Mouse (Mus musculus): ENCODE results near the gene Rpap1. TPM values are rescaled to one million over a fixed set of nuclear protein-coding genes. Genes with fewer than 3 reads are reported as not detected.

Gene Rpap1
- total RNA-seq, 2 experiments from 2014 or later, result 17.7 to 19.2 TPM

DNA sequence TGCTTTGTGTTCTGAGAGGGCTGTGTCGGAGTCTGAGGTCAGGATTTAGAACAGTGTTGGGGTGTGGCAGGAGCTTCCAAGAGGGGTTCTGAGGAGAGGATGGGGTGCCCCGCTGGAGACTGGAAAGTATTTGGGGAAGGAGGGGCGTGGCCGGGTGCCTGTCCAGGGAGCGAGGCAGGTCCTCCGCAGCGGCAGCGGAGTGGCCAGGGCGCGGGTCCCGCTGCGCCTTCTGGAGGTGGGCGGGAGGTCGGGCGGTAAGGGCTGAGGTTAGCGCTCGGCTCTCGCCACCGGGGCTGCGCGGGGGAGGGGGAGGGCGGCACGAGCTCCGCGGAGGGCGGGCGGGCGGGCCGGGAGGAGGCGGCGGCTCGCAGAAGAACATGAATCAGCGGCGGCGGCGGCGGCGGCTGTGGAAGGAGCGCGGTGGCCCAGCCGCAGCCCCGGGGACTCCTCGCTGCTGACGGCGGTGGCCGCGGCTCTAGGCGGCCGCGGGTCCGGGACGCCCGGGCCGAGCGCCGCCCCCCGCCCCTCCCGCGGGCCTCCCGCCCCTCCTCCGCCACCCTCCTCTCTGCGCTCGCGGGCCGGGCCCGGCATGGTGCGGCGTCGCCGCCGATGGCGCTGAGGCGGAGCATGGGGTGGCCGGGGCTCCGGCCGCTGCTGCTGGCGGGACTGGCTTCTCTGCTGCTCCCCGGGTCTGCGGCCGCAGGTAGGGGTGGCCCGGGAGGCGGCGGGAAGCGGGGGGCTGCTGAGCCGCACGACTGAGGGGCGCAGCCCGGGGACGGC is 12.0 kb upstream of the Rpap1 start:
- DNase-seq (ENCODE audit: low spot score in 2 of 2), result no peak

DNA sequence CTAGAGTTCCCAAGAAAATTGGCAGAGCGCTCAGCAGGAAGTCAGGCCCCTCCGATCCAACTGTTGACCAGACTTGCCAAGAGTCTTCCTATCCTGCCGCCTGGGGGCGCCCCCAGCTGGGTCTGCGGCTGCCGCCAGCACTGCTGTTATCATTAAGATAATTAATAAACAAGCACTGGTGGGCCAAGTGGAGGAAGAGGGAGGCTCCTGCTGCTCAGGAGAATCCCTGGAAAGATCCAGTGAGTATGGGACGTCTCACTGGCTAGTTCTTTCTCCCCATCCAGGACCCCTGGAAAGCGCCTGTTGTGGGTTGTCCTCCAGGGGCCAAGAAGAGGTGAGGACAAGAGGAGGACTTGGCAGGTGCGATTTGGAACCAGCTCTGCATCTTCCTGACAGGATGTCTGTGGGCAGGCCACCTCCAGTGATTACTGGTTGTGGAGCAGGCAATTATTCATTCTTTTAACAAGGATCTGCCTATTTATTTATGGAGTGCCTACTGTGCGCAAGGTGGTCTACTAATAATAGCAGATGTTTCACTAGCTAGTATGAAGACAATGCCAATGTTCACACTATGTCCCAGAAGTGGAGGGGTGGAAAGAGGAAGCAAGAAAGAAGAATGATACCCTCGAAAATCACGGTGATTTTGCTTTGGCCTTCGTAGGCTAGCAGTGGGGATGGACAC is 11.1 kb upstream of the Rpap1 start:
- DNase-seq (ENCODE audit: low spot score in 2 of 2), result peak in 1 of 2 experiments; percentile 70

DNA sequence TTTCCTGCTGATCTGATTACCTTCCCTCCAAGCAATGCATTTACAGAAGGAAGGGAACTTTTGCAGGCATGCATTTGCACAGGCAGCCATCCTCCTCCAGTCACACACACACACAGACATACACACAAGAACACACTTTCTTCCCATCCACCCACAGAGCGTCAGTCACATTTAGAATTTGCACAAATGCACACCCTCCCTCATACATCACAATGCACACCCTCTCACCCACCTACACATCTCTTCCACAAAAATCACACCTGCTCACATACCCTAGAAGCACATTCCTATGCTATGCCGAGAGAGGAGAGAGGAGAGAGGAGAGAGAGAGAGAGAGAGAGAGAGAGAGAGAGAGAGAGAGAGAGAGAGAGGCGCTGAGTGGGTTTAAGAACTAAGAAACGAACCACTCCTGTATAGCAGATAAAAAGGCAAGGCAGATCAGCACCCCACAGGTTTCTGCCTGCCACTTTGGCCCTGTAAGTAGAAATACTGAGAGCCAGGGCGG is 10.0 kb upstream of the Rpap1 start, which contains the start of gene Tyro3:
Gene Tyro3, plus strand, starts transcription at position 455 of the 505 bp plus-strand sequence.
- DNase-seq (ENCODE audit: low spot score in 2 of 2), result no peak

DNA sequence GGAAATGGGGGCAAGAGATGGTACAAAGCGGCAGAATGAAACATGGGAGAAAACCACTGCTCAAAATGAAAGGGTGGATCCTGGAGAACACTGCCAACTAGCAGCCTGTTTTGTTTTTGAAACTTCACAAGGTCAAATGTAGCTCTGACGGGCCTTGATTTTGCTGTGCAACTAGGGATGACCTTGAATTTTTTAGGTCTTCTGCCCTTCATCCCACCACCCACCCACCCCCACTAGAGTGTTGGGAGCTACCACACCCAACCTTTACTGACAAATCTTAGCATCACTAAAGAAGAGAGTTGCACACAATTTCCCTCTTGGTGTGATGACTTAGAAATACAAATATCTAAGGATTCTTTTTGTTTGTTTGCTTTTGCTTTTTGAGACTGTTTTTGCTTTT is 2.7 kb upstream of the Rpap1 start:
- DNase-seq (ENCODE audit: low spot score in 2 of 2), result no peak

DNA sequence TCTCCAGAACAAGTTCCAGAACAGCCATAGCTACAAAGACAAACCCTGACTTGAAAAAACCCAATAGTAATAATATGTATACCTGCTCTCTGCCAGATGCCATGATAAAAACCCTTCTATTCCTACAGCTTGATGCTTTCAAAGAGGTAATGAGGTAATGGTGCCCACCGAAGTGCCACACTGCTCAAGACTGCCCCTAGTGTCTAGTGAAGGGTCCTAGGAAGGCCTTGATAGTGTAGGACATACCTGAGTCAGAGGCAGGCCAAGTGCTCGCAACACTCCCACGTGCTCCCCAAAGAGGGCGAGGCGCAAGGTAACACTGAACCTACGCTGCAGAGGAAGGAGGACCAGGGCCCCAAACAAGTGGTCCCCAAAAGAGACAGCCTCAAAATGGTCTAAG is 20.1 kb downstream of the Rpap1 start:
- no peak for DNase-seq (ENCODE audit: low spot score in 2 of 2)

DNA sequence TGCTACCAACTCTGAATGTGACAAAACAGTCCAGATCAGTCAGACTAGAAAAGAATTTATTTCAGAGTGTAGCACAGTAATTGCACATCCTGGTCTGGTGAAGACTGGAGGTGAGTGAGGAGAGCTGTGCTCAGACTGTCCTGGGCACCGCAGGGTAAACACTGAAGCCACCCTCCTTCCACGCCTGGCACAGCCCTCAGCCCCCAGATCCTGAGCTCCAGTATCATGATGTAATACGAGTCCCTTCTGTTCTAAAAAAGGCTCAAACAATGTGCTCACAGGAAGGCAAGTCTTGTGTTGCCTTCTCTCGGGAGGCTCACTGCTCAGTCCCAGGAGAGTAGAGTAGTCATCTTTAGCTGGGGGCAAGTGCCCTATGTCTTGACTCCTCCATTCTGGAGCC is 23.4 kb downstream of the Rpap1 start:
- DNase-seq (ENCODE audit: low spot score in 2 of 2), result no peak

DNA sequence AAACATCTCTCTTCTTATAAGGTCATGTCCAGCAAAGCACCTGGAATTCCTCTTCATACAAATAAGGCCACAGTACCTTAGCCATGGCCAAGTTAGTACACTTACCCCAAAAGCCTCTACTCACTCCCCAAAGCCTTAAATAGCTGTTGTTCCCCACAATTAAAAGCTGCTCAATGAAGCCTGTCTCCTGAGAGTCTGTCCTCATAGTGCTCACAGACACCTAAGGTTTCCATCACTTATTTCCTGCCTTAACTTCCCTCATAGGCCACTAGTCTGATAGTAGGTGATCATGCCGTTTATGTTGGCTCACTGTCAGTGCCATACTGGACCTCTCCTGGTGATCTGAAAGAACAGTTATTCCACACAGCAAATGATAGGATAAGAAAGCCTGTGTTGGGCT is 25.1 kb downstream of the Rpap1 start:
- DNase-seq (ENCODE audit: low spot score in 2 of 2), result no peak

DNA sequence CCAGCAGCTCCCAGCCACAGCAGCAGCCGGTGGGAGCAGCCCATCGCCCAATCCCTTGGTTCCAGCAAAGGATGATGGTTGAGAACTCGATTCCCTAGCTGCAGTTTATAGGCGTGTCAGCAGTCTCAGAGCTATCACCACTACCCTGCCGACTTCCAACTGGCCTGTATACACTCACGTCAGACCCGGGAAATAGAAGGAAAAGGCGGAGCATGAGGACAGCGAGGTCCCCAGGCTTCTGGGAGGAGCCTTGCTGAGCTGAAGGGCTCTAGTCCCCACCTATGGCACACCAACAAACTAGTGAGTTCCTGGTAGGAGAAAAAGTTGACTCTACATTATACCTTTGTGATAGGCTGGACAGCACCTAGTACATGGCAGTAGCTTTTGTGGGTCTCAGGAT is 27.1 kb downstream of the Rpap1 start, which contains the start of gene Ltk:
Gene Ltk, minus strand, starts transcription at position 181 of the 400 bp plus-strand sequence.
- DNase-seq (ENCODE audit: low spot score in 2 of 2), result no peak

DNA sequence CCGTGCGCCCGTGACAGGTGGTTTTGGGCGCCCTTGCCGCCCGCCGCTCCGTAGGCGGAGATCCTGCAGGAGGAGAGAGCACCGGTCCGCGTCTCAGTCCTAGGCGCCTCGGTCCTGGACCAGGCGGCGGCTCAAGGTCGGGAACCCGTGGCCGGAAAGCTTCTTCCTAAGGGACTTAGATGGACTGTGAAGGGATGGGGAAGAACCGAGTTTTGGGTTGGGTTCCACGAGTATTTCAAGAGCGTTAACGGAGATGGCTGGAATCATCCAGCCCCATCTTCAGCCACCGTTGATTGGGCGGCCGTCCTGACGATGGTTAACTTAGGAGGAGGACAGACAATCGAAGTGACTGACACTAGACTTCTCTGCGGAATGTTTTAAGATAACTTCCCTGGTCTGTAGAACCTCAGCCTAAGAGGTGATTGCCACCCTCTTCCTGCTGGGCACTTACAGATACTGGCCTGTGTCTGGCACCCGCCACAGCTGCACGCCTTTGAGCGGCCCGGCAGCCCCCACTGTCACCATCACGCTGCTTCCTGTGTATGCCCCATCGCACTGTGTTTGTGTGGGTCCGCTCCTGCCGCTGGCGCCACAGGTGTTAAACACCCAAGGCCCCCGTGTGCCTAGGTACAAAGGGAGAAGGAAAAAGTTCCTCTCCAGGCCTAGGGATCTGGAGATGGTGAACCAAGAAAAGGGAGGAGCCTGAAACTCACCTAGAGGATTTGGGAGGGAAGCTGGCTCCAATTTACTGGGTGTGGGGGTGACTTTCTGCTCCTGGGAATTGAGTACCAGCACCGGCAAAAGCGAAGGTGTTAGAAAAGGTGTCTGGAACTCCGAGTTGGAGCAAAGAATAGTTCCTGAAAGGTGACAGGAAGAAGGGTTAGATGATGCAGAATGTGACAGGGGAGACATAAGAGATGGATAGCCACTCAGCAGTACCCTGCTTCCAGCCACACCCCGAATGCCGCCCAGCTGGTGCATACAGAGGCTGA is 28.2 kb downstream of the Rpap1 start:
- no peak for DNase-seq (ENCODE audit: low spot score in 2 of 2)

DNA sequence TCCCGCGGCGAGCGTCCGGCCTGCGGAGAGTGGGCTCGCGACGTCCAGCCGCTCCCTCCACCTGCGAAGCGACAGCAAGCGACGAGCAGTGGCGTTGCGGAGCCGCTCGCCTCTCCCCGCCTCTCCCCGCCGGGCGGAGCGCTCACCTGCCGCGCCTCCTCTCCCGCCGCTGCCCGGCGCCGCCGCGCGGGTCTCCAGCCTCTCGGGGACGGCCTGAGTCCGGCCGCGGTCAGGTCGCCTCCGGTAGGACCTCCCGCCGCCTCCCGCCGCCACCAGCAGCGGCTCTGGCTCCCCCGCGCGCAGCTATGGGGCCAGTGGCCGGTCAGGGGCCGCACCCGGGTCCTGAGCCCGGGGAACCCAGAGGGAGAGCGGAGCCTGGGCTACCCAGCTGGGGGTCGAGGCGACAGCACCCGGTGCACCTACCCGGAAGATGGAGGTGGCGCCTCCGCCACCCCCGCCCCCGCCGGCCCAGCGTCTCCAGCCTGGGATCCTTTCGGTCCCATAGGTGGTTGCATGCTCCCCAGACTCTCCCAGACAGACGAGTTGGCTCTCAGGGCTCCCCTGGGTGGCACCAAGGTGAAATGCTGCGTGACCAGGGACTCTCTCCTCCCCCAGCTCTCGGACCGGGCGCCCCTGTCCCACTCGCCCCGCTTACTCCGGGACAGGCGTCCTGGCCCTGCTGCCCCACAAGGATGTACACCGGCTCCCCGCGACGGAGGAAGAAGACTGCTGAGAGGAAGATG is 29.1 kb downstream of the Rpap1 start:
- DNase-seq (ENCODE audit: low spot score in 2 of 2), result no peak

DNA sequence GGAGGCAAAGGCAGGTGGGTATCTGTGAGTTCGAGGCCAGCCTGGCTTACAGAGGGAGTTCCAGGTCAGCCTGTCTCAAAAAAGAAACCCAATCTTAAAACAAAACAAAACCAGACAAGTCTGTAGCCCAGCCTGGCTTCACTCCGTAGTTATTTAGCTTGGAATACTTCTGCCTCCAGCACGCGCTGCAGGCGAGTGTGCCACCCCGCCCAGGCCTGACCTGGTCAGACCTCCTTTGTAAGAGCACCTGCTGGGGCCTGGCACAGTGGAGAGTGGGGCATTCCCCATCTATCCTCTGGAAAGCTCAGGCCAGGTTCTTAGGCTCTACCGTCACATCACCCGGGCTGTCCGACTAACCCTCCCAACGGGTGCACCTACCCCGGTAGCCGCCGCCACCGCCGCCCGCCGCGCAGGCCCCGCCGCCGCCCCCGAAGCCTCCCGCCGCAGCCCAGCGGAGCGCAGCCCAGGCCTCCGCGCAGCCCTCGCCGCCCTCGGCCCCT is 29.7 kb downstream of the Rpap1 start:
- DNase-seq (ENCODE audit: low spot score in 2 of 2), result no peak

DNA sequence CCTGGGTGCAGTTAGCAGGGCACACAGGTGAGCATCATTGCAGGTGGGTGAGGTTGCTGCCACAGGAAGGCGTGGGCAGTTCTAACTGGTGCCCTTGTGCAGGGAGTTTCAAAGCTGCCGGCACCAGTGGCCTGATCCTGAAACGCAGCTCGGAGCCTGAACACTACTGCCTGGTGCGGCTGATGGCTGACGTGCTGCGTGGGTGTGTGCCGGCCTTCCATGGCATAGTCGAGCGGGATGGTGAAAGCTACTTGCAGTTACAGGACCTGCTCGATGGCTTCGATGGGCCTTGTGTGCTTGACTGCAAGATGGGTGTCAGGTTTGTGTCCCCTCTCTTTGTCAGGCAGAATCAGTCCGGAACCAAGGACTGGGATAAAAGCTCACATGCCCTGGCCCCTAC is 38.1 kb downstream of the Rpap1 start:
- no peak for DNase-seq (ENCODE audit: low spot score in 2 of 2)

DNA sequence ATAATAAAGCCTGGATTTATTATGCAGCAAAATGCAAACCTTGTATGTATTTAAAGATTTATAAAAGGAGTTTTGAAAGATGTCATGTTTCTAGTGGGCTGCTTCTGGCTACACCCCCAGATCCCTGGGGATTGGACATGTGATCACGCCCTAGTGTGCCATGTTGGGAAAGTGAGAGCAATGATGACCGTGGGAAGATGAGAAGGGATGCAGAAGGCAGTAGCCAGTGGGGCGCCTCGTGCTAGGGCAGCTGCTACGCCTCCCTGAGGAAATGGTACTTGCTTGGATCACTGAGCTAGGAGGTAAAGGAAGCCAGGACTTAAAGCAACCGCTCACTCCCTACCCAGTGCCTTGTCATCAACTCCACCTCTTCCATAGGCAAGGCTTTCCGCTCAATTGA is 39.8 kb downstream of the Rpap1 start:
- DNase-seq (ENCODE audit: low spot score in 2 of 2), result peak in 1 of 2 experiments; percentile 49

DNA sequence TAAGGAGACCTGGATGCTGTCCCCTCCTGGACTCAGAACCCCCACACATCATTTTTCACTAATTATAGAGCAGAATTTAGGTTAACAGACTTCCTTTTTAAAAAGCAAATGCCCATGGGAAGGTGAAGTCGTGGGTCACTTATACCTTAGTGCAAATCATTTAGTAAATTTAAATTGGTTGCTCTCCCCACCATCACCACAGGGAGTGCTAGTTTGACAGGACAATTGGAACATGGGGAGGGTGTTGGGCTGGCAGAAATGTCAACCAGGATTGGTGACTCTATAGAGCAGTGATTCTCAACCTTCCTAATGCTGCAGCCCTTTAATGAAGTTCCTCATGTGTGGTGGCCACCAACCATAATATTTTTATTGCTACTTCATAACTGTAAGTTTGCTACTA is 42.1 kb downstream of the Rpap1 start:
- peak in 1 of 2 experiments; percentile 66 for DNase-seq (ENCODE audit: low spot score in 2 of 2)

DNA sequence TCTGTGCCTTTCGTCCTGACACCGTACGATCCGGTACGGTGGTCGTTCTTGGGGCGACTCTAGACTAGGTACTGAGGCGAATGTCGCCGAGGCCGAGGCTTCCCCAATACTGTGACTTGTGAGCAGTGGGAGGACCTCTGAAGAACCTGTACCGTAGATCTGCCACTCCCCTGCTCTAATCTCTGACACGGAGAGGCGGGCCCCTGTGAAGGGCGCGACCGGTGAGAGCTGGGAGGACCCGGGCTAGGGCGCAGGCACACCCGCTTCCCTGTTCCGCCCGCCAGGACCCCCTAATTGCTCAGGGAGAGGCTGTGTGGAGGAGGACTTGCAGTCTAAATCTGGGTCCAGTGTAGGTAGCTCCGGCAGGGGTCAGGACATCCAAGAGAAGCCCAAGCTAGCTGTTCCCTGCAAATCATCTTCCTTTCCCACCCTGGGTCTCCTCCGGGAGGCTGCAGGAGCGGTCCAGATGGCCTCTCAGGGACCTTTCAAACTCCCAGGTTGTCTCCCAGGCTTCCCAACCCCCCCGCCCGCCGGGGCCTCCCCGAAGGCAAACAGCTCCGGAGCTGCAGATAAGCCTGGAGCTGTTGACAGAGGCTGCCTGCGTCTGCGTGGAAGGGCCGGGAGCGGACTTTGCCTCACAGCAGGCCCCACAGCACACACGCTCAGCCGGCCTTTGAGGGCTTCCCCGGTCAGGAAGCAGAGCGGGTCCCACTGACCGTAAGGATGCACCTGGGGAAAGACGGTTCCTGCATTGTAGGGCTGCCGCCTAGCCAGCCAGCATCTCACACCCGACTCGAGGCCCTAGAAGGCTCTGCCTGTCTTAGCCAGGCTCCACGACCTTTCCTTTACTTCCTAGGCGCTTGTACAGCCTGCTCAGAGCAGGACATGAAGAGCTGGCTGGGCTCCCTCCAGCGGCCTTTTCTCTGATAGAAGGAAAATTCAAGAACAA is 42.9 kb downstream of the Rpap1 start:
- DNase-seq (ENCODE audit: low spot score in 2 of 2), result no peak

DNA sequence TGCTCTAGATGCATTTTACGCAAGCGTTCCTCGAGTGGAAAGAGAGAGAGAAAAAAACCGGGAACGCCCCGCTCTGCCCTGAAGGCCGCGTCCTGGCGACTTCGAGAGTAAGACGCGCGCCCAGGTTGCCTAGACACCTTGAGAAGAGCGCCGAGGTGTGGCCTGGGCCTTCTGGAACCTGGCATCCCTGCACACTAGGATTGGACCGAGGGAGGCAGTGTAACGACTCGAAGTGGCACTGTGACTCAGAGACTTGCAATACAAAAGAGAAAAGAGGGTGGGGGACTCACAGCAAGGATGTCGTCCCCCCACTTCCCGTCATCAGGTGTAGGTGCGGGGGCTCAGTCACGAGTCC is 43.6 kb downstream of the Rpap1 start:
- DNase-seq (ENCODE audit: low spot score in 2 of 2), result no peak

DNA sequence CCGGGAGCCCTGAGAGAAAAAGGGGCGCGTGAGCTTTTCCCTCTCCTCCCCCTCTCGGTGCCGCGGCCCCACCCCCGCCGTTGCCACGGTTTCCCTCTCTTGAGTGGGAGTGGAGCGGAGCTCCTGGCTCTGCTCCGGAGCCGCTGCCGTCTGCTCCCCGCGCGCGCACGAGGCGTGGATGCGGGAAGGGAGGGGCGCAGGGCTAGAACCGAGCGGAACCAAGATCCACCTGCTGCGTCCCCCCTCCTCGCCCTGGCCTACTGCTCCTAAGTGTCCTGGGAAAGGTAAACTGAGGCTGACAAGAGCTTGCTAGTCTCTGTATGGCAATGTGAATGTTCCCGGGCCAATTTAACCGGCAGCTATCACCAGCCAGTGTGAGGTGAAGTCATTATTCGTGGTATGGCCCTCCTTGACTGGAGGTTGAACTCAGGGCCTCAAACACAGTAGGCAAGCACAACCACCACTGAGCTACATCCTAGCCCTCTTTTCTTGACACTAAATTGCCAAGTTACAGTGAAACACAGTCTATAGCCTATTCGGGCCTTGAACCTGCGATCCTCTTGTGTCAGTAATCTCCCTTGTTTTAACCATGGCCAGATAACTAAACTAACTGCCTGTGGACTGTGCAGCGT is 44.0 kb downstream of the Rpap1 start:
- DNase-seq (ENCODE audit: low spot score in 2 of 2), result peak; percentile 81 to 88

DNA sequence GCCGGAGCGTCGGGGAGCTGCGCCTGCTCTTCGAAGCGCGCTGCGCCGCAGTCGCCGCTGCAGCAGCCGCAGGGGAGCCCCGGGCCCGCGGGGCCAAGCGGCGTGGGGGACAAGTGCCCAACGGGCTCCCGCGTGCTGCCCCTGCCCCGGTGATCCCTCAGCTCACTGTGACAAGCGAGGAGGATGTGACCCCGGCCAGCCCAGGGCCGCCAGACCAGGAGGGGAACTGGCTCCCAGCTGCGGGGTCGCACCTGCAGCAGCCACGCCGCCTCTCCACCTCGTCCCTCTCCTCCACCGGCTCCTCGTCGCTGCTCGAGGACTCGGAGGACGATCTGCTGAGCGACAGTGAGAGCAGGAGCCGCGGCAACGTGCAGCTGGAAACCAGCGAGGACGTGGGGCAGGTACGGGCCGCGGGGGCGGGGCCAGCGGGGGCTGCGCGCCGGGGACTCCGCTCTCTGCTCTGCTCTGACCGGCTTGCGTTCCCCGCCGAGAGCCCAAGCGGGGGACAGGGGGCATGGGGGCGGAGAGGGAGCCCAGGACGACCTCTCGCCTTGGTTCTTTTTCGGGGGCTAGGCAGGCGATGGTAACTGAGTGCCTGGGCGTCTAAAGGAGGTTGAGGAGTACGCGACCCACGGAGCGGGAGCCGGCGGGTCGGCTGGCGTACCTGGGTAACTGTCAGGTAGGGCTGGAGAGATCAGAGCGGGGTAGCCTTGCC is 44.7 kb downstream of the Rpap1 start:
- DNase-seq (ENCODE audit: low spot score in 2 of 2), result peak in 1 of 2 experiments; percentile 50
